Mouse (Mus musculus): ENCODE measurements at regions not wholly inside any gene's neighbourhood (a gene's known extent, or its start where the extent isn't known, plus 50 kb on each side); places are given as distances from the start of the nearest gene placed in this dataset.

DNA sequence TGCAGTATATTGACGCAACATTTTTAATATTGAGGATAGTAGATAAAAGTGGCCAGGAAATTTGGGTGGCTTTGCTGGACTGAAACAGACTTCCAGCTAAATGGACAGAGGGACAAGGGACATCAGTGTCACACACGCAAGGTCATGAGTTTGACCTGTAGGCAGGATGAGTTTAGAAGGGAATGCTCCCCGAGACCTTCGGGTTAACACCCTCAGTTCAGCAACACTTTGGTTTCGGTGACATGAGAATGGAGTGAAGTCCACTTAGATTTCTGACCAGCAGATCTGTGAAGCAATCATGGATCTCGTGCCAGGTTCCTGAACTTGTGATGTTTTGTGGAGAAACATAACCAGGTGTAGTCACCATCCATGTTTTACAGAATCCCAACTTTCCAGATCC is 196.3 kb downstream of the Phlda1 start:
- no peak for ATAC-seq (ENCODE audit: low FRiP score)
- Histone ChIP-seq H3K4me3 (replicated peaks) (no peak overlapping the region), H3K4me1 (peaks cover 11% of the 10 kb centered on the region), H3K27ac (replicated peaks) (no peak overlapping the region), H3K9me3 (replicated peaks) (peaks cover 7% of the 10 kb centered on the region), H3K4me2 (no peak overlapping the region), H3K36me3 (no peaks in the 10 kb centered on the region), H3K27me3 (replicated peaks) (no peaks in the 10 kb centered on the region), H3K9ac (replicated peaks) (no peak overlapping the region)
- WGBS: 96% methylated on average over 6 of the region's 6 CpGs

DNA sequence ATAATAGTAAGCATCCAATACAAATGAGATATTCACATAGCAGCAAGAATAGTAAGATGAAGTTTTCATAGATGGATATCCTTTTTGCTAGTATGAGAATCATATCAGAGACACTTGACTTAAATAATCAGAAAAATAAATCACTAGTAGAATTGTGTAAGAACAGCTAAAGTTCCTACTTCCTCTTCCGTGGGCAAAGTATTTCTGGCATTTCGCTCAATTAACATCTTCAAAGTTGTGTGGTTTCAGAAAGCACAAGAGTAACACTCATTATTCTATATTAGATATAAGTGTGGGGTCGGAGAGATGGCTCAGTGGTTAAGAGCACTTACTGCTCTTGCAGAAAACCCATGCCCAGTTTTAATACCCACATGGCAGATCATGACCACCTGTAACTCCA is 197.4 kb downstream of the Phlda1 start:
- H3K4me2 ChIP-seq: no peak overlapping the region
- no peak for ATAC-seq (ENCODE audit: low FRiP score)
- H3K27ac ChIP-seq (replicated peaks): no peak overlapping the region
- no peak overlapping the region for H3K4me3 ChIP-seq (replicated peaks)
- H3K4me1 ChIP-seq: peaks cover 11% of the 10 kb centered on the region
- H3K36me3 ChIP-seq: no peaks in the 10 kb centered on the region
- no peaks in the 10 kb centered on the region for H3K27me3 ChIP-seq (replicated peaks)
- no peak overlapping the region for H3K9ac ChIP-seq (replicated peaks)
- 98% methylated on average over 3 of the region's 3 CpGs for WGBS
- peaks cover 7% of the 10 kb centered on the region for H3K9me3 ChIP-seq (replicated peaks)

DNA sequence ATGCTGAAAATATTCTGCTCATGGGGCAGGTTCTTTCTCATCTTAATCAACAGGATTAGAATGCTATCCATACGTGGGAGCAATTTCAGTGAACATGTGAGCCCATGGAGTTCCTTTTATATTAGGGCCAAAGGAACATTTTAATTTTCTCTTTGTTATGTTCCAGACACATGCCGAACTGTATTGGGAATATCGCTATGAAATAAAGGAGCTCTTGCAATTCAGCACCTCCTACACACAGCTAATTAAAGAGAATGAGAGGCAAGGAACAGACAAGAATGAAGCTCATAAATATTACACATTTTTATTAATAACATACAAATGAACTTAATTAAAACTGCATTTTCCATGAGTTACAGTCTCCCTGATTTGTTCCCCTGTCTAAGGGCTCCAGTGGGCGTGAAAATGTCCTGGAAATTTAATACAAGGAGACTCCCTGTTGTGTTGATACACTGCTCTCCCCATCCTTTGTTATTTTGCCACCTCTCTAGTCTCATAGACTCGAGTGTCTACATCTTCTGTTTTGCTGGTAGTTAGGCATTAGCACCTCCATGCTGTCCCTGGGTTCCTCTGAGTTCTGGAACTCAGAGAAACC is 205.5 kb downstream of the Phlda1 start:
- Histone ChIP-seq H3K4me3 (replicated peaks) (no peak overlapping the region), H3K4me1 (peaks cover 5% of the 10 kb centered on the region; the same call in 1 of the 2 replicates), H3K27me3 (replicated peaks) (no peaks in the 10 kb centered on the region), H3K9me3 (replicated peaks) (0 out of 2 replicates have a peak, but pooled peaks cover 3% of the 10 kb centered on the region), H3K9ac (replicated peaks) (no peak overlapping the region), H3K4me2 (no peak overlapping the region), H3K36me3 (no peaks in the 10 kb centered on the region), H3K27ac (replicated peaks) (peak overlapping the region; percentile 37; the same call in 1 of the 2 replicates)
- 45% methylated on average over 5 of the region's 5 CpGs for WGBS
- peak; percentile 92 for ATAC-seq (ENCODE audit: low FRiP score)

DNA sequence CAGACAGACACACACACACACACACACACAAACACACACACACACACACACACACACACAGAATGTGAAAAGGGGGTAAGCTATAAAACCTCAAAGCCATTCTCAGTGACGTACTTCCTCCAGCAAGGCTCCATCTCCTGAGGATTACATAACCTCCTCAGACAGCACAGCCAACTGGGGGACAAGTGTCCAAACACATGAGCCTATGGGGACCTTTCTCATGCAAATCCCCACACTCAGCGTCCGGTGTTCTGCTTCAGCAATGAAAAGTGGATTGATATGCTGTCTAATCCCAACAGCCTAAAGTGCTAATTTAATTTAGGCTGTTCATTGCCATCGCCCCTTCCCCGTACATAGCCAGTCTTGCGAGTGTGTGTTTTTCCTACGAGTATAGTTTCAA is 206.9 kb downstream of the Phlda1 start:
- no peaks in the 10 kb centered on the region for H3K36me3 ChIP-seq
- H3K4me2 ChIP-seq: no peak overlapping the region
- H3K9ac ChIP-seq (replicated peaks): no peak overlapping the region
- H3K4me1 ChIP-seq: peaks cover 5% of the 10 kb centered on the region; the same call in 1 of the 2 replicates
- ATAC-seq (ENCODE audit: low FRiP score): no peak
- no peak overlapping the region for H3K27ac ChIP-seq (replicated peaks)
- 68% methylated on average over 7 of the region's 7 CpGs for WGBS
- H3K9me3 ChIP-seq (replicated peaks): 0 out of 2 replicates have a peak, but pooled peaks cover 3% of the 10 kb centered on the region
- H3K4me3 ChIP-seq (replicated peaks): no peak overlapping the region
- no peaks in the 10 kb centered on the region for H3K27me3 ChIP-seq (replicated peaks)

- no peak overlapping the region for H3K4me2 ChIP-seq
- 0 out of 2 replicates have a peak, but pooled peaks cover 3% of the 10 kb centered on the region for H3K9me3 ChIP-seq (replicated peaks)
- no peaks in the 10 kb centered on the region for H3K36me3 ChIP-seq
- ATAC-seq (ENCODE audit: low FRiP score): no peak
- no peak overlapping the region for H3K27ac ChIP-seq (replicated peaks)
- no peaks in the 10 kb centered on the region for H3K27me3 ChIP-seq (replicated peaks)
- no peak overlapping the region for H3K4me3 ChIP-seq (replicated peaks)
- peaks cover 5% of the 10 kb centered on the region; the same call in 1 of the 2 replicates for H3K4me1 ChIP-seq
- H3K9ac ChIP-seq (replicated peaks): no peak overlapping the region
These were observed 207.6 kb downstream of the Phlda1 start for GRCm38 (mm10) chr10:111713676-111714075.

- H3K27me3 ChIP-seq (replicated peaks): no peaks in the 10 kb centered on the region; the same call in 1 of the 2 replicates
- no peaks in the 10 kb centered on the region for H3K36me3 ChIP-seq
- H3K9me3 ChIP-seq (replicated peaks): no peaks in the 10 kb centered on the region
- WGBS: 63% methylated on average over 6 of the region's 6 CpGs
- no peak overlapping the region for H3K4me2 ChIP-seq
- no peak overlapping the region for H3K27ac ChIP-seq (replicated peaks)
- H3K9ac ChIP-seq (replicated peaks): no peak overlapping the region
- peaks cover 5% of the 10 kb centered on the region; the same call in 1 of the 2 replicates for H3K4me1 ChIP-seq
- H3K4me3 ChIP-seq (replicated peaks): no peak overlapping the region
- ATAC-seq (ENCODE audit: low FRiP score): no peak
These were observed 209.1 kb downstream of the Phlda1 start for GRCm38 (mm10) chr10:111715172-111715571.

DNA sequence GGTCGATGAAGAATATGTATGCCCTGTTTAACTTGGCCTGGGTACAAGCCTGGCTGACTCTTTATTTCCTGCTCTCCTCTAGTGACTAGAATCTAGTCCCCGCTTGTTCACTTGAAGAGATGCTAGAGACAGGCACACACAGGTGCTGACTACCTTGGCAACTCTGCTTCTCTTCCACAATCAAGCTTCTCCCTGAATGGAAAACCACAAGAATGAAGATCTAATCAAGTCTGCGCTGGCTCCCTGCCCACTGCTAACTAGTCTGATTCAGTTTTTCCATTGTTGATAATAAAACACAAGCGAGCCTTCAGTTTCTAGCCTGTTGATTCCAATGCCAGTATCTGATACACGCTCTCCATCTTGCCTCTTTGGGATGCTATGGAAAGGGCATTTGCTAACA is 213.5 kb downstream of the Phlda1 start:
- Histone ChIP-seq H3K27ac (replicated peaks) (no peak overlapping the region), H3K9ac (replicated peaks) (no peak overlapping the region), H3K4me2 (no peak overlapping the region), H3K9me3 (replicated peaks) (no peaks in the 10 kb centered on the region), H3K4me1 (peaks cover 3% of the 10 kb centered on the region; the same call in 1 of the 2 replicates), H3K4me3 (replicated peaks) (no peak overlapping the region), H3K27me3 (replicated peaks) (no peaks in the 10 kb centered on the region; the same call in 1 of the 2 replicates), H3K36me3 (no peaks in the 10 kb centered on the region)
- ATAC-seq (ENCODE audit: low FRiP score): no peak
- whole genome bisulfite sequencing: 87% methylated on average over 5 of the region's 5 CpGs

DNA sequence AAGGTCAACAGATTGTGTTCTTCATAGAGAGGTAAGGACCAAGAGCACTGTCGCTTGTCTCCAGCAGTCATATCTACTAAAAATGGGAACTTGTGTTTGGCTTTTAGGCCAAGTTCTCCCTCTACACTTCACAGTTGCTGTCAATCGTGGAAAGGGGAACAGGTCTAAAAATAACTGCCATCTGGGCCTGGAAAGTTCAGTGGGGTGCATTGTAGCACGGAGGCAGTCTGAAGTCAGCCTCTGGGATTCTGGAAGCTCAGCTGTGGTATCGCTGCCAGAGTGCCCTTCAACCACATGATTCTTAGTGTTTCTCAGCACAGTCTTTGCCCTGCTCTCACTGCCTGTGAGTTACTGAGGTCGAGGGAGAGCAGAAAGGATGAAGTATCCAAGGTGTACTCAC is 215.0 kb downstream of the Phlda1 start:
- no peak overlapping the region for H3K9ac ChIP-seq (replicated peaks)
- H3K27me3 ChIP-seq (replicated peaks): no peaks in the 10 kb centered on the region; the same call in 1 of the 2 replicates
- 85% methylated on average over 5 of the region's 5 CpGs for WGBS
- no peak for ATAC-seq (ENCODE audit: low FRiP score)
- H3K4me3 ChIP-seq (replicated peaks): no peak overlapping the region
- peaks cover 3% of the 10 kb centered on the region; the same call in 1 of the 2 replicates for H3K4me1 ChIP-seq
- H3K36me3 ChIP-seq: no peaks in the 10 kb centered on the region
- H3K9me3 ChIP-seq (replicated peaks): no peaks in the 10 kb centered on the region
- H3K4me2 ChIP-seq: no peak overlapping the region
- H3K27ac ChIP-seq (replicated peaks): no peak overlapping the region

DNA sequence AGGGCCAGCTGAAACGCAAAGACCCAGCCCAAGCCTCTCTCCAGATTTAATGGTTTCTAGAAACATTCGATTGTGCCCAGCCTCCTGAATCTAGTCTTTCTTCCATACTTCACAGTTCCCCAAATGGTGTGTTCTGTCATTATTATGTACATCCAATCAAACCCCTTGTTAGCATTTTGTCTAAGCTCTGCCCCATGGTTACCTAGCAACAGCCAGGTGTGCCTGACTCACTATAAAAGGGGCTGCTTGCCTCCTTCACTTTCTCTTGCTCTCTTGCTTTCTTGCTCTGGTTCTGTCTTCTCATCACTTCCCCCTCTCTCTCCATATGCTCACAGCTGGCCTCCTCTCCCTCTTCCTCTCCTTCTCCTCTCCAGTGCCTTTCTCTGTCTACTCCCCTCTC is 217.8 kb downstream of the Phlda1 start:
- ATAC-seq (ENCODE audit: low FRiP score): no peak
- Histone ChIP-seq H3K4me3 (replicated peaks) (no peak overlapping the region), H3K36me3 (no peaks in the 10 kb centered on the region), H3K4me2 (no peak overlapping the region), H3K4me1 (0 out of 2 replicates have a peak, but pooled peaks cover 3% of the 10 kb centered on the region), H3K27me3 (replicated peaks) (no peaks in the 10 kb centered on the region; the same call in 1 of the 2 replicates), H3K9ac (replicated peaks) (no peak overlapping the region), H3K27ac (replicated peaks) (no peak overlapping the region), H3K9me3 (replicated peaks) (no peaks in the 10 kb centered on the region)
- WGBS: 68% methylated on average over 2 of the region's 2 CpGs

DNA sequence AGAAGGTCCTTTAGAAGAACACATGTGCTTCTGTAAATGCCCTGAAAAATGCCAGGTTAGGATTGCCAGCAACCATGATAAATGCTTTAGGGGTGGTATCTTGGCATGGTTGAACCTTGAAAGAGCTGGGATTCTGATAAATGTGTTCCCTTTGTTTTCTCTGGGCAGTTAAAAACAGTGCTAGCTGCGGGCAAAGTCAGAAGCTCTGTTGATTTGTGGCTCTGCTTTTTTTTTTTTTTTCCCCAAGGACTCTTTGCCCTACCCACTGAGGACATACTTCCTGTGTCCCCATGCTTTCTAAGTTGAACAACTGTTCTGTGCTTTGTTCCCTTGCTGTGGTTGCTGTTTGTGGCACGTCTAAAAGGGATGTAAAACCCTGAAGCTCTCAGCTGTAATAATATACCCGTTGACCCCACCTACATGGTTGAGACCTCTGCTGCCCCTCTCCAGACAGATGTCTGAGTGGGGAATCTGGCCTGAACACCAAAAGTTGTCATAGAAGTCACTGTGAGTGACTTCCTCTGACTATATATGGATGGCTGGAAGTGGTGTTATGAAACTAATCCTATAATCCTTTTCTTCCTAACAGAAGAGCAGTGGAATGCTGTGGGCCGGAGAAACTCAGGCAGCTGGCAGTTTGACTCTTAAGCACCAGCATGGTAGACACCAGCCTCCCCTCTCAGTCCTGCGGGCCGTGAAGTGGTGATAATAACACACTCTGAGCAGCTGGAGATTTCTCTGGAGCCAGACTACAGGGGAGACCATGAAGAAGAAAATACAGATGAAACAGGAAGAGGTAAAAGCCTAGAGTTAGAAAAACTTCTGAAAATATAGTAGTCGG is 218.7 kb downstream of the Phlda1 start:
- Histone ChIP-seq H3K4me3 (replicated peaks) (no peak overlapping the region), H3K27ac (replicated peaks) (0 out of 2 replicates have a peak overlapping the region, but pooled peaks have one; percentile 25), H3K4me1 (0 out of 2 replicates have a peak, but pooled peaks cover 3% of the 10 kb centered on the region), H3K9me3 (replicated peaks) (no peaks in the 10 kb centered on the region), H3K9ac (replicated peaks) (no peak overlapping the region), H3K27me3 (replicated peaks) (no peaks in the 10 kb centered on the region), H3K4me2 (no peak overlapping the region), H3K36me3 (no peaks in the 10 kb centered on the region)
- no peak for ATAC-seq (ENCODE audit: low FRiP score)
- 69% methylated on average over 7 of the region's 7 CpGs for WGBS

DNA sequence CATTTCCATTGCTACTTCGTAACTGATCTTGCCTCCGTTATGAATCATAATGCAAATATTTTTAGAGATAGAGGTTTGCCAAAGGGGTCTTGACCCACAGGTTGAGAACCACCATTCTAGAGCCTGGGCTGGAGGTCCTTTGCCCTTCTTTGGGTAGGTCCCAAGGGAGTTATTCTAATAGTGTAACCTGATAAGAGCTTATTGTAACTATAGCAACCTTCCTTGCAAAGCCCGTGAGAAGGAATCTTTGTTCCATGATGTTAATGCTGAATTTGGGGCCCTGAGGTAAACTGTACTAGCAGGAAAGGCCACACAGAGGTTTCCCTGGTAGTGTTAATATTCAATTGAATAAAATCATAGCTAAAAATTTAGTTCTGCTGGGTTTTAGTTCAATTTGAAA is 229.9 kb downstream of the Phlda1 start:
- WGBS: 75% methylated on average over 3 of the region's 3 CpGs
- Histone ChIP-seq H3K4me2 (no peak overlapping the region), H3K4me3 (replicated peaks) (no peak overlapping the region), H3K4me1 (no peaks in the 10 kb centered on the region), H3K27ac (replicated peaks) (no peak overlapping the region), H3K36me3 (no peaks in the 10 kb centered on the region), H3K27me3 (replicated peaks) (no peaks in the 10 kb centered on the region), H3K9me3 (replicated peaks) (no peaks in the 10 kb centered on the region), H3K9ac (replicated peaks) (no peak overlapping the region)
- ATAC-seq (ENCODE audit: low FRiP score): no peak

All from neural tube, embryonic 15.5 days (tissue).